Mouse (Mus musculus): ENCODE data around the gene Decr2. TPM values are rescaled to one million over a fixed set of nuclear protein-coding genes. Genes with fewer than 3 reads are reported as not detected.

The Decr2 gene
- total and polyA plus RNA-seq, 2 experiments from 2014 or later: 41.1 to 42.3 TPM

DNA sequence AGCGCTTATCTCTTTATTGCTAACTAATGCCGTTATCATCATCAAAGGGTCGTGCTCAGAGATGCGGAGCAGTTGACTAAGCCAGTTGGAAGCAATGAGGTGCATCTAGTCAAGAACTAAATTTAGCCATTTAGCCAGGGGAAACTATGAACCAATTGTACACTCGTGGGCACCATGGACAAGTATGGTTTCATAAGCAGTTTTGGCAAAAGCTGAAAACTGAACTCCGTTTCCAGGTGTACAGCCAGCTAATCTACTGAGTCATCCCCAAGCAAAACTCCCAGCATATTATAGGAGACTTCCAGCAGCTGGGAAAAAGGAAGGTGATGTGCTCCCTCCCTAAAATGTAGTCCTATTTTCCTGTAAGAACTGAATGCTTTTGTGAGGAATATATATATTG is 20.0 kb downstream of the Decr2 start:
- WGBS: 38% methylated on average over 6 of the region's 6 CpGs
- peaks cover 6% of the 10 kb centered on the region; the same call in 1 of the 2 replicates for H3K4me1 ChIP-seq (ENCODE audit: insufficient read depth, low read length)
- ATAC-seq (ENCODE audit: low FRiP score) (no peak), DNase-seq (ENCODE audit: low spot score) (no peak)
- peak overlapping the region; percentile 99 for H3K4me2 ChIP-seq (ENCODE audit: low read depth, low read length, poor library complexity, severe bottlenecking)
- no peaks in the 10 kb centered on the region for H3K27me3 ChIP-seq (ENCODE audit: insufficient read depth, low read length)
- no peak overlapping the region for H3K9ac ChIP-seq (replicated peaks; ENCODE audit: low read length, poor library complexity, severe bottlenecking)
- no peak overlapping the region for H3K27ac ChIP-seq (ENCODE audit: low read depth, low read length)
- H3K9me3 ChIP-seq (ENCODE audit: low read length): no peaks in the 10 kb centered on the region
- no peak for TF ChIP-seq CTCF (IDR thresholded peaks at IDR 0.05)
- H3K36me3 ChIP-seq (ENCODE audit: insufficient read depth, low read length): peaks cover 1% of the 10 kb centered on the region; the same call in 1 of the 2 replicates
- peak overlapping the region; percentile 68 for H3K4me3 ChIP-seq (ENCODE audit: low read depth, low read length)

DNA sequence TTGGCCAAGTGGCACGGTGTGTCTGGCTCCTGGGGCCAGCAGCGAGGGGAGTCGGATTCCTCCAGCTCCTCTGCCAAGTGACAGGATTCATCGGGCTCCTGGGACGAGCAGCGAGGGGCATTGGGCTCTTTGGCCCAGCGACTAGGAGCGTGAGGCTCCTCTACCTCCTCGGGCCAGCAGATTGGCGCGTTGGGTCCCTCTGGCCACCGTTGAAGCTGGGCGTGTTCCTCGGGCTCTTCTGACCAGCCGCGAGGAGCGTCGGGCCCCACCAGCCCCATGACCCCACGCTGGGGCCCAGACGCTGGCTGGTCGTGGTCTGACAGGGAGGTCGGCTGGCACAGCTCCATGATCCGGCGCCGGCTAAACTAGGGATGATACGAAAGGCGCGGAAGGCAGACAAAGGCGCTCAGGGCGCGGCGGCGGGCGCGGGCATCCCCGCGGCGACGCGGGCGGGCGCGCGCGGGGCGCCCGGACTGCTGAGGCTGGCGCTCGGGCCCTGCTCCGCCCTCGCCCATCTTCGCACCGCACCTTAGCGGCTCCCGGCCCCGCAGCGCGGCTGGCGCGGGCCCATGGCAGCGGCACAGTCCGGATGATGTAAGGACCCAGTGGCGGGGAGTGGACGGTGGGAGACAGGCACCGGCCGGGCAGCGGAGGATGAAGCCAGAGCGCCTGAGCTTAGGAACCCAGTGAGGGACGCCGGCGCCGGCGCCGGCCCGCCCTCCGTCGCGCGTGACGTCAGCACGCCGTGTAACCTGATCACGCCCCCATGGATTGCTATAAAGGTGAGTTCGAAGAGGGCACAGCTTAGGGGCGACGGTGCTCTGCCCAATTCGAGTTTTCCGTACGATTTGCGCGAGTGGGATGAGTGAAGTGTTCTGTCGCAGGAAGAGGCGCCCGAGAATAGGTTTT is 21.1 kb downstream of the Decr2 start, which contains the start of gene Rab11fip3:
Gene Rab11fip3, minus strand, starts transcription at position 725 of the 909 bp plus-strand sequence.
- peaks cover 12% of the 10 kb centered on the region; the same call in 1 of the 2 replicates for H3K4me1 ChIP-seq (ENCODE audit: insufficient read depth, low read length)
- peak within 1 kb of the TSS; percentile 83 for H3K9ac ChIP-seq (replicated peaks; ENCODE audit: low read length, poor library complexity, severe bottlenecking)
- peak within 1 kb of the TSS; percentile 68 for H3K4me3 ChIP-seq (ENCODE audit: low read depth, low read length)
- no peaks in the 10 kb centered on the region for H3K27me3 ChIP-seq (ENCODE audit: insufficient read depth, low read length)
- H3K27ac ChIP-seq (ENCODE audit: low read depth, low read length): peak within 1 kb of the TSS; percentile 94
- WGBS: under 1% methylated on average over 78 of the region's 94 CpGs
- no peak for TF ChIP-seq CTCF (IDR thresholded peaks at IDR 0.05)
- no peaks in the 10 kb centered on the region for H3K9me3 ChIP-seq (ENCODE audit: low read length)
- H3K4me2 ChIP-seq (ENCODE audit: low read depth, low read length, poor library complexity, severe bottlenecking): peak within 1 kb of the TSS; percentile 99
- ATAC-seq (ENCODE audit: low FRiP score) (peak; percentile 92), DNase-seq (ENCODE audit: low spot score) (peak; percentile 95)
- H3K36me3 ChIP-seq (ENCODE audit: insufficient read depth, low read length): peaks cover 6% of the 10 kb centered on the region

DNA sequence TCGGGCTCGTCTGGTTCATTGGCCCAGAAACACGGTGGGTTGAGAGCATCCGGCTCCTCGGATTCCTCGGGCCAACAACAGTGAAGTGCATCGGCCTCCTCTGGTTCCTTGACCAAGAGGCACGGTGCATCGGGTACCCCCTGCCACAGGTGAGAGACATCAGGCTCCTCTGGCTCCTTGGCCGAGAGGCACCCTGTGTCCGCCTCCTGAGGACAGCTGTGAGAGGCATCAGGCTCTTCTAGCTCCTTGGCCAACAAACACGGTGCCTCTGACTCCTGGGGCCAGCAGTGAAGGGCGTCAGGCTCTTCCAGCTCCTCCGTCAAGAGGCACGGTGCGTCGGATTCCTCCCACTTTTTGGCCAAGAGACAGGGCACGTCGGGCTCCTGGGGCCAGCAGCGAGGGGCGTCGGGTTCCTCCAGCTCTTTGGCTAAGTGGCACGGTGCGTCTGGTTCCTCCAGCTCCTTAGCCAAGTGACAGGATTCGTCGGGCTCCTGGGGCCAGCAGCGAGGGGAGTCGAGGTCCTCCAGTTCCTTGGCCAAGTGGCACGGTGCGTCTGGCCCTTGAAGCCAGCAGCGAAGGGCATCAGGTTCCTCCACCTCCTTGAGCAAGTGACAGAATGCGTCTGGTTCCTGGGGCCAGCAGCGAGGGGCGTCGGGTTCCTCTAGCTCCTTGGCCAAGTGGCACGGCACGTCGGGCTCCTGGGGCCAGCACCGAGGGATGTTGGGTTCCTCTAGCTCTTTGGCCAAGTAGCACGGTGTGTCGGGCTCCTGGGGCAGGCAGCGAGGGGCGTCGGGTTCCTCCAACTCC is 21.9 kb downstream of the Decr2 start:
- Histone ChIP-seq H3K27me3 (ENCODE audit: insufficient read depth, low read length) (no peaks in the 10 kb centered on the region), H3K27ac (ENCODE audit: low read depth, low read length) (peak overlapping the region; percentile 94), H3K4me2 (ENCODE audit: low read depth, low read length, poor library complexity, severe bottlenecking) (peak overlapping the region; percentile 99), H3K36me3 (ENCODE audit: insufficient read depth, low read length) (peaks cover 6% of the 10 kb centered on the region), H3K4me1 (ENCODE audit: insufficient read depth, low read length) (peaks cover 14% of the 10 kb centered on the region; the same call in 1 of the 2 replicates), H3K9me3 (ENCODE audit: low read length) (no peaks in the 10 kb centered on the region), H3K9ac (replicated peaks; ENCODE audit: low read length, poor library complexity, severe bottlenecking) (peak overlapping the region; percentile 83), H3K4me3 (ENCODE audit: low read depth, low read length) (peak overlapping the region; percentile 68)
- peak; percentile 4; the same call in 1 of the 2 replicates for ATAC-seq (ENCODE audit: low FRiP score)
- TF ChIP-seq CTCF (IDR thresholded peaks at IDR 0.05): no peak
- peak; percentile 10 for DNase-seq (ENCODE audit: low spot score)
- under 1% methylated on average over 44 of the region's 44 CpGs for WGBS

DNA sequence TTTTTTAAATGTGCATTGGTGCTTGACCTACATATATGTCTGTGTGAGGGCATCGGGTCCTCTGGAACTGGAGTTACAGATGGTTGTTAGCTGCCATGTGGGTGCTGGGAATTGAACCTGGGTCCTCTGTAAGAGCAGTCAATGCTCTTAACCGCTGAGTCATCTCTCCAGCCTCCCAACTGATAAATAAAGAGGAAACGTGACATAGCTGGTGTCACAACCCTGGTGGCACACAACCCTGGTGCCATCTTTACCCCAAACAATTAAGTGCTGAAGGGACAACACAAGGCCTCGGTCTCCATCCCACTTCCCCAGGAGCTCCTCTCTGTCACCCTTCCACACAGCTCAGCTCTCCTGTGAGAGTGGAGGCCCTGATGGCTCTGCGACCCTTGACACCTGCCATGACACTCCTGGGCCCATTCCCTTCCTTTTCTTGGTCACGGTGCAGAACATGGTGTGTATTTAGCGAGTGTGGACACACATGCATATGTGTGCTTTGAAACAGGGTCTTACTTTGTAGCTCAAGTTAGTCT is 23.6 kb downstream of the Decr2 start:
- no peak for TF ChIP-seq CTCF (IDR thresholded peaks at IDR 0.05)
- peaks cover 14% of the 10 kb centered on the region; the same call in 1 of the 2 replicates for H3K4me1 ChIP-seq (ENCODE audit: insufficient read depth, low read length)

DNA sequence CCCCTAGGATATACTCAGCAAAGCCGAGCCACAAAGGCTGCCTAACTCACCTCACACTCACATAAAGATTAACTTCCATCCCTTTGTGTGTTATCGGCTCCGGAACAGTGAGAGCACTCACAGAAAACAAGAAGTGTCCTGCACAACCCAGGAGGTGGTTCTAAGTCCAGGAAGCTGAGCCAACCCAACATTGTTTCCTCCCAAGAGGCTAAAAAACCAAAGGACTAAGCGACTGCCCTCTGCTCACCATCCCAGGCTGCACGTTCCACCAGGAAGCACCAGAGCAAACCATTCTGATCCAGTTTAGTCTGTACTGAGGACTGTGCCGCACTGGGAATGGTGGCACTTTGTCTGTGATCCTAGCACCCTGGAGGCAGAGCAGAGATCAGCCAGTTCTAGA is 25.2 kb downstream of the Decr2 start:
- no peak overlapping the region for H3K27ac ChIP-seq (ENCODE audit: low read depth, low read length)
- no peaks in the 10 kb centered on the region for H3K9me3 ChIP-seq (ENCODE audit: low read length)
- H3K4me1 ChIP-seq (ENCODE audit: insufficient read depth, low read length): peaks cover 11% of the 10 kb centered on the region; the same call in 1 of the 2 replicates
- H3K27me3 ChIP-seq (ENCODE audit: insufficient read depth, low read length): no peaks in the 10 kb centered on the region
- ATAC-seq (ENCODE audit: low FRiP score) (no peak), DNase-seq (ENCODE audit: low spot score) (no peak)
- H3K36me3 ChIP-seq (ENCODE audit: insufficient read depth, low read length): peaks cover 9% of the 10 kb centered on the region
- peak overlapping the region; percentile 24 for H3K4me2 ChIP-seq (ENCODE audit: low read depth, low read length, poor library complexity, severe bottlenecking)
- peak overlapping the region; percentile 44; the same call in 1 of the 2 replicates for H3K9ac ChIP-seq (replicated peaks; ENCODE audit: low read length, poor library complexity, severe bottlenecking)
- WGBS: 58% methylated on average over 6 of the region's 6 CpGs
- H3K4me3 ChIP-seq (ENCODE audit: low read depth, low read length): no peak overlapping the region
- TF ChIP-seq CTCF (IDR thresholded peaks at IDR 0.05): no peak

More for the DNA sequence above, 23.6 kb downstream of the Decr2 start:
- ATAC-seq (ENCODE audit: low FRiP score) (no peak), DNase-seq (ENCODE audit: low spot score) (no peak)
- peak overlapping the region; percentile 99 for H3K4me2 ChIP-seq (ENCODE audit: low read depth, low read length, poor library complexity, severe bottlenecking)
- no peak overlapping the region for H3K27ac ChIP-seq (ENCODE audit: low read depth, low read length)
- no peaks in the 10 kb centered on the region for H3K27me3 ChIP-seq (ENCODE audit: insufficient read depth, low read length)
- H3K9ac ChIP-seq (replicated peaks; ENCODE audit: low read length, poor library complexity, severe bottlenecking): no peak overlapping the region
- H3K36me3 ChIP-seq (ENCODE audit: insufficient read depth, low read length): peaks cover 9% of the 10 kb centered on the region
- no peaks in the 10 kb centered on the region for H3K9me3 ChIP-seq (ENCODE audit: low read length)
- peak overlapping the region; percentile 68 for H3K4me3 ChIP-seq (ENCODE audit: low read depth, low read length)
- 91% methylated on average over 7 of the region's 7 CpGs for WGBS

Measured in midbrain, postnatal 0 days (tissue).